Mouse (Mus musculus) forebrain, embryonic 15.5 days (tissue): ENCODE measurements around the gene Olfr373. TPM values are rescaled to one million over a fixed set of nuclear protein-coding genes. Genes with fewer than 3 reads are reported as not detected.
"Not testable (repeated sequence)": the region's sequence is repeated elsewhere in the genome, so short reads cannot be mapped to it uniquely, and the experiment has no call there.

Experiments
- ATAC-seq: fragments of 200-750 bp; cut with Nextera tagmentation; replicated peaks from 2 replicates; pipeline ENCODE4 v1.8.0; 2017; ENCODE audit warnings: mild to moderate bottlenecking, moderate TSS enrichment, moderate library complexity
- H3K27ac ChIP-seq: fragments of 300-500 bp; sonication (generic); replicated peaks from 2 replicates; pipeline ENCODE4 v1.5.1; 2015; ENCODE audit warnings: mild to moderate bottlenecking, inconsistent platforms
- H3K27me3 ChIP-seq: fragments of 300-500 bp; sonication (generic); 2 replicates; pipeline ENCODE4 v1.6.1; 2015; ENCODE audit warnings: inconsistent platforms
- H3K36me3 ChIP-seq: fragments of 300-500 bp; sonication (generic); 2 replicates; pipeline ENCODE4 v1.6.1; 2015; ENCODE audit warnings: mild to moderate bottlenecking, inconsistent platforms
- H3K4me1 ChIP-seq: fragments of 300-500 bp; sonication (generic); 2 replicates; pipeline ENCODE4 v1.6.1; 2015; ENCODE audit warnings: inconsistent platforms
- H3K4me2 ChIP-seq: fragments of 300-500 bp; sonication (generic); replicated peaks from 2 replicates; pipeline ENCODE4 v1.6.1; 2015; ENCODE audit warnings: mild to moderate bottlenecking, inconsistent platforms
- H3K4me3 ChIP-seq: fragments of 300-500 bp; sonication (generic); 2 replicates; pipeline ENCODE4 v1.5.1; 2015; ENCODE audit warnings: mild to moderate bottlenecking, inconsistent platforms
- H3K9ac ChIP-seq: fragments of 300-500 bp; sonication (generic); replicated peaks from 2 replicates; pipeline ENCODE4 v1.6.1; 2015; ENCODE audit warnings: mild to moderate bottlenecking, inconsistent platforms
- H3K9me3 ChIP-seq: fragments of 300-500 bp; sonication (generic); 2 replicates; pipeline ENCODE4 v1.6.1; 2016; ENCODE audit warnings: inconsistent platforms
- WGBS: fragments of 180-500 bp; shearing (Covaris S2); methylation state at CpG from one replicate; pipeline ENCODE4 v1.1.7; 2015; ENCODE audit warnings: mixed read lengths; 5-methylcytosine and 5-hydroxymethylcytosine counted together
- polyA plus RNA-seq: library from polyadenylated mRNA; unstranded; fragments of >200 nt; fragmentation: Nextera tagmentation; extraction: Ambion mirVana; gene quantifications from 2 replicates; pipeline ENCODE4 v1.2.1, GENCODE M21; 2015

Olfr373 gene
- polyA plus RNA-seq: not detected in 2 replicates

GRCm38 (mm10) chr8:72082877-72083276, at the start of gene Olfr373:
Gene Olfr373, plus strand, starts transcription at chr8:72083177.
- H3K4me2 ChIP-seq, ATAC-seq, H3K4me1 ChIP-seq, H3K4me3 ChIP-seq, H3K27me3 ChIP-seq, H3K27ac ChIP-seq, H3K9me3 ChIP-seq, H3K36me3 ChIP-seq, H3K9ac ChIP-seq: not testable (repeated sequence)

- not testable (repeated sequence) for H3K27me3 ChIP-seq, H3K9me3 ChIP-seq, H3K27ac ChIP-seq, H3K9ac ChIP-seq, H3K4me3 ChIP-seq, H3K4me1 ChIP-seq, H3K4me2 ChIP-seq, ATAC-seq, H3K36me3 ChIP-seq
- WGBS: 82% methylated on average over 4 of the region's 4 CpGs
Measured at GRCm38 (mm10) chr8:72040918-72041317, 42.1 kb upstream of the Olfr373 start, which contains the start of gene Olfr372. Gene Olfr372, plus strand, starts transcription at chr8:72041218.

GRCm38 (mm10) chr8:72042493-72042892, 40.5 kb upstream of the Olfr373 start:
- Histone ChIP-seq H3K27me3 (no peaks in the 10 kb centered on the region), H3K9ac (no peak overlapping the region), H3K27ac (no peak overlapping the region), H3K4me1 (no peaks in the 10 kb centered on the region), H3K4me3 (no peak overlapping the region), H3K9me3 (no peaks in the 10 kb centered on the region), H3K36me3 (no peaks in the 10 kb centered on the region), H3K4me2 (no peak overlapping the region)
- ATAC-seq: no peak
- WGBS: 75% methylated on average over 1 of the region's 1 CpGs

- H3K27me3 ChIP-seq, H3K9me3 ChIP-seq, H3K9ac ChIP-seq, H3K4me2 ChIP-seq, H3K27ac ChIP-seq, ATAC-seq, H3K4me1 ChIP-seq, H3K4me3 ChIP-seq, H3K36me3 ChIP-seq: not testable (repeated sequence)
Measured at GRCm38 (mm10) chr8:72054633-72055032, 28.3 kb upstream of the Olfr373 start.

GRCm38 (mm10) chr8:72057643-72058042, 25.3 kb upstream of the Olfr373 start:
- H3K4me1 ChIP-seq, ATAC-seq, H3K4me2 ChIP-seq, H3K9ac ChIP-seq, H3K27ac ChIP-seq, H3K4me3 ChIP-seq, H3K9me3 ChIP-seq, H3K36me3 ChIP-seq, H3K27me3 ChIP-seq: not testable (repeated sequence)
- 86% methylated on average over 3 of the region's 4 CpGs for WGBS

GRCm38 (mm10) chr8:72066819-72067399, 16.1 kb upstream of the Olfr373 start:
- not testable (repeated sequence) for H3K4me2 ChIP-seq, H3K27me3 ChIP-seq, H3K36me3 ChIP-seq, ATAC-seq, H3K9me3 ChIP-seq, H3K27ac ChIP-seq, H3K9ac ChIP-seq, H3K4me3 ChIP-seq, H3K4me1 ChIP-seq
- WGBS: 82% methylated on average over 1 of the region's 1 CpGs

- WGBS: 77% methylated on average over 5 of the region's 5 CpGs
Measured at GRCm38 (mm10) chr8:72084744-72085143, 1.8 kb downstream of the Olfr373 start.

GRCm38 (mm10) chr8:72087611-72088010, 4.6 kb downstream of the Olfr373 start:
- H3K4me3 ChIP-seq, ATAC-seq, H3K36me3 ChIP-seq, H3K9me3 ChIP-seq, H3K4me2 ChIP-seq, H3K27me3 ChIP-seq, H3K27ac ChIP-seq, H3K4me1 ChIP-seq, H3K9ac ChIP-seq: not testable (repeated sequence)
- WGBS: 86% methylated on average over 3 of the region's 3 CpGs

More at GRCm38 (mm10) chr8:72084744-72085143, 1.8 kb downstream of the Olfr373 start:
- Histone ChIP-seq H3K9ac (no peak overlapping the region), H3K27me3 (no peaks in the 10 kb centered on the region), H3K4me1 (no peaks in the 10 kb centered on the region), H3K4me2 (no peak overlapping the region), H3K9me3 (no peaks in the 10 kb centered on the region), H3K4me3 (no peak overlapping the region), H3K27ac (no peak overlapping the region), H3K36me3 (no peaks in the 10 kb centered on the region)
- no peak for ATAC-seq

- H3K4me2 ChIP-seq, H3K27ac ChIP-seq, H3K4me1 ChIP-seq, ATAC-seq, H3K4me3 ChIP-seq, H3K36me3 ChIP-seq, H3K9me3 ChIP-seq, H3K27me3 ChIP-seq, H3K9ac ChIP-seq: not testable (repeated sequence)
Measured at GRCm38 (mm10) chr8:72096721-72097120, 13.7 kb downstream of the Olfr373 start.

- H3K9ac ChIP-seq, H3K36me3 ChIP-seq, H3K4me1 ChIP-seq, ATAC-seq, H3K27ac ChIP-seq, H3K27me3 ChIP-seq, H3K4me3 ChIP-seq, H3K4me2 ChIP-seq, H3K9me3 ChIP-seq: not testable (repeated sequence)
- WGBS: 68% methylated on average over 6 of the region's 7 CpGs
Measured at GRCm38 (mm10) chr8:72099377-72100103, 16.6 kb downstream of the Olfr373 start.

- Histone ChIP-seq H3K4me3 (no peak overlapping the region), H3K4me1 (no peaks in the 10 kb centered on the region), H3K27me3 (no peaks in the 10 kb centered on the region), H3K9me3 (no peaks in the 10 kb centered on the region; the same call in 1 of the 2 replicates), H3K9ac (no peak overlapping the region), H3K36me3 (no peaks in the 10 kb centered on the region), H3K27ac (no peak overlapping the region), H3K4me2 (no peak overlapping the region)
- ATAC-seq: no peak
- WGBS: 31% methylated on average over 4 of the region's 4 CpGs
Measured at GRCm38 (mm10) chr8:72105165-72105564, 22.2 kb downstream of the Olfr373 start.

GRCm38 (mm10) chr8:72106740-72107139, 23.8 kb downstream of the Olfr373 start, which contains the start of gene Olfr374:
Gene Olfr374, plus strand, starts transcription at chr8:72107040.
- H3K27me3 ChIP-seq: no peaks in the 10 kb centered on the region
- H3K36me3 ChIP-seq: no peaks in the 10 kb centered on the region
- H3K4me1 ChIP-seq: no peaks in the 10 kb centered on the region
- H3K27ac ChIP-seq: no peak within 1 kb of the TSS
- 80% methylated on average over 3 of the region's 3 CpGs for WGBS
- no peak within 1 kb of the TSS for H3K4me2 ChIP-seq
- H3K4me3 ChIP-seq: no peak within 1 kb of the TSS
- H3K9me3 ChIP-seq: no peaks in the 10 kb centered on the region; the same call in 1 of the 2 replicates
- H3K9ac ChIP-seq: no peak within 1 kb of the TSS
- ATAC-seq: no peak

GRCm38 (mm10) chr8:72110876-72111275, 27.9 kb downstream of the Olfr373 start:
- Histone ChIP-seq H3K9me3 (no peaks in the 10 kb centered on the region), H3K27ac (no peak overlapping the region), H3K4me1 (no peaks in the 10 kb centered on the region), H3K27me3 (no peaks in the 10 kb centered on the region), H3K36me3 (no peaks in the 10 kb centered on the region), H3K4me3 (no peak overlapping the region), H3K4me2 (no peak overlapping the region), H3K9ac (no peak overlapping the region)
- ATAC-seq: no peak
- WGBS: 70% methylated on average over 6 of the region's 6 CpGs
